Mouse (Mus musculus): Measurements from ENCODE around the gene Rheb.
"Not testable (repeated sequence)": the region's sequence is repeated elsewhere in the genome, so short reads cannot be mapped to it uniquely, and the experiment has no call there.

Rheb gene

GRCm38 (mm10) chr5:24782957-24783356 is 59.5 kb downstream of the Rheb start:
- DNase-seq: no peak

- no peak for DNase-seq
Observed at GRCm38 (mm10) chr5:24781048-24781447, 61.4 kb downstream of the Rheb start.

GRCm38 (mm10) chr5:24779881-24780512 is 62.4 kb downstream of the Rheb start:
- peak; percentile 37 to 60 for DNase-seq

- no peak for DNase-seq
Observed at GRCm38 (mm10) chr5:24779321-24779720, 63.1 kb downstream of the Rheb start.

- DNase-seq: no peak
Observed at GRCm38 (mm10) chr5:24778843-24779140, 63.6 kb downstream of the Rheb start.

GRCm38 (mm10) chr5:24778082-24778842 is 64.2 kb downstream of the Rheb start:
- DNase-seq: no peak

GRCm38 (mm10) chr5:24776681-24777080 is 65.7 kb downstream of the Rheb start:
- DNase-seq: no peak

GRCm38 (mm10) chr5:24774549-24774948 is 67.9 kb downstream of the Rheb start:
- not testable (repeated sequence) for DNase-seq

- DNase-seq: no peak
Observed at GRCm38 (mm10) chr5:24757816-24758215, 84.6 kb downstream of the Rheb start, which contains the start of gene Crygn. Gene Crygn (minus strand): TSS chr5:24758008.

GRCm38 (mm10) chr5:24756931-24757330 is 85.5 kb downstream of the Rheb start:
- DNase-seq: no peak

All from cerebellum, adult 18-20 months (tissue).